Mouse (Mus musculus): ENCODE results near the gene Xpo5. TPM values are rescaled to one million over a fixed set of nuclear protein-coding genes. Genes with fewer than 3 reads are reported as not detected.
A peak's percentile ranks its signal among the peaks of the same experiment; 100 is the strongest.

Xpo5 gene
- total RNA-seq, 2 experiments from 2014 or later: 40.0 to 41.9 TPM

DNA sequence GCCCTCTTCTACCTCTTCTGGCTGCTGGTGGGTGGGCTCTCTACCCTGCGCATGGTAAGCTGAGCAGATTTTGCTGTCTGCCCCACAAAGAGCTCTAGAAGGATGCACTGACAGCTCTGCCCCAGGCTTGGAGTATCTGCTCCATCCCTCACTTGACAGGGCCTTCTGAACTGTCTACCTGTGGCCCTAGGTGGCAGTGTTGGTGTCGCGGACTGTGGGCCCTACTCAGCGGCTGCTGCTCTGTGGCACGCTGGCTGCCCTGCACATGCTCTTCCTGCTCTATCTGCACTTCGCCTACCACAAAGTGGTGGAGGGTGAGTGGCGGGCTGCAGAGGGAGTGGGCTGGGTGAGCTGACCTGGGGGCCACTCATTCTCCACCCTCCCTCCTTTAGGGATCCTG is 48.6 kb downstream of the Xpo5 start:
- intact Hi-C loops (cut with DNase I): no loop called here
- no peak for DNase-seq (ENCODE audit: extremely low spot score in 1 of 2, low spot score in 2 of 2)

- intact Hi-C loops (cut with DNase I): no loop called here
- no peak for DNase-seq (ENCODE audit: extremely low spot score in 1 of 2, low spot score in 2 of 2)
Observed at GRCm38 (mm10) chr17:46252571-46253451, 50.2 kb downstream of the Xpo5 start.

GRCm38 (mm10) chr17:46253452-46254084 is 51.0 kb downstream of the Xpo5 start, which contains the start of gene Lrrc73:
Gene Lrrc73, plus strand, starts transcription at chr17:46253531.
- DNase-seq (ENCODE audit: extremely low spot score in 1 of 2, low spot score in 2 of 2): peak; percentile 92 to 95
- intact Hi-C loops (cut with DNase I): no loop called here

- DNase-seq (ENCODE audit: extremely low spot score in 1 of 2, low spot score in 2 of 2): peak in 1 of 2 experiments; percentile 76
- intact Hi-C loops (cut with DNase I): no loop called here
Observed at GRCm38 (mm10) chr17:46254106-46254505, 51.5 kb downstream of the Xpo5 start.

DNA sequence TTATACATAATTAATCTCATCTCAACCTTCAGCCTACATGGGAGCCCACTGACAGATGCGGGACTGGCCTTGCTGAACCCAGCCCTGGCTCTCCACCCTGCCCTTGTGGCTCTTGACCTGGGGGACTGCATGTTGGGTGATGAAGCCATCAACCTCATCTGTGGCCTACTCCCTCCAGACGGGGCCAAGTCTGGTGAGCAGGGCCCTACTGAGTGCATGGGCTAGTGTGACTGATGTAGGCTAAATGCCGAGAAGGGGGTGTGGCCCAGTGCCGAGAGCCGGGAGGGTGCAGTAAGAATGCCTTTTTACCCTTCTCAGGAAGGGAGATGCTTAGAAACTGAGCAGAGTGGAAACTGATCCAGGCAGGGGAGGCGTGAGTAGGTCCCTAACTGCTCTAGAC is 52.6 kb downstream of the Xpo5 start:
- intact Hi-C loops (cut with DNase I): no loop called here
- no peak for DNase-seq (ENCODE audit: extremely low spot score in 1 of 2, low spot score in 2 of 2)

- DNase-seq (ENCODE audit: extremely low spot score in 1 of 2, low spot score in 2 of 2): no peak
- intact Hi-C loops (cut with DNase I): no loop called here
Observed at GRCm38 (mm10) chr17:46258279-46259053, 55.9 kb downstream of the Xpo5 start.

DNA sequence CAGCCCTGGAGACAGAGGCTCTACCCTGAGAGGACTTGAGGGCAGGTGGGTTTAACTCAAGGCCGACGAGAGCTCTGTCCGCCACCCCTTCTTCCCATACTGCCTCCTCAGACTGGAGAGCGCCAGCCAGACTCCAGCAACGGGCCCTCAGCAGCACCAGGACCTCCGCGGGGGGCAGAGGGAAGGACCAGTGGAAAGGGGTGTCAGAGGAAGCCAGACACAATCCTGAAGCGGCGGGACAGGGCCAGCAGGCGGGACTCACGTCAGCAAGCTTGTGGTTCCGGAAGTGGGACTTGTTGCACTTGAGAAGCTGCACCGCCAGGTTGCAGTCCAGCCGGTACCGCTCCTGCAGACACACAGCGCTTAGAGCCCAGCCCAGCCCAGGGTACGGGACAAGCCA is 57.1 kb downstream of the Xpo5 start:
- no peak for DNase-seq (ENCODE audit: extremely low spot score in 1 of 2, low spot score in 2 of 2)
- intact Hi-C loops (cut with DNase I): loop anchor here (5.0 kb wide), 1 partner anchor 38 kb away; the partner anchor contains the start of gene Dlk2

- no peak for DNase-seq (ENCODE audit: extremely low spot score in 1 of 2, low spot score in 2 of 2)
- intact Hi-C loops (cut with DNase I): loop anchor here (5.0 kb wide), 1 partner anchor 35 kb away; the partner anchor contains the start of gene Dlk2
Observed at GRCm38 (mm10) chr17:46262201-46262694, 59.7 kb downstream of the Xpo5 start.

DNA sequence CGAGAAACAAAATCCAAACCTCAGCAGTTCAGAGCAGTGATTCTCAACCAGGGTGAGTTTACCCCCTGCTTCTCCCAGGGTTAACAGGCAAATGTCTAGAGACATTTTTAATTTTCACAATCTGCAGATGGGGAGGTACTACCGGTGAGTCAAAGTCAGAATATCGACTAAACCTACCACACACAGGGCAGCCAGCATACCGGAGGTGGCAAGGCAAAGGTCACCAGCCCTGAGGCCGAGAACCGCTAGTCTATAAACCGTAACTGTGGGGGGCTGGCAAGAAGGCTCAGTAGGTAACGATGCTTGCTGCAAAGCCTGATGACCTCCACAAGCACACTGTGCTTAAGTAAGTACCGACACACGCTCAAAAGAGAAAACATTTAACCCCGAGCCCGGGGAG is 62.9 kb downstream of the Xpo5 start:
- no peak for DNase-seq (ENCODE audit: extremely low spot score in 1 of 2, low spot score in 2 of 2)
- intact Hi-C loops (cut with DNase I): loop anchor here (5.0 kb wide), 1 partner anchor 117 kb away; the partner anchor contains the start of gene Zfp318

DNA sequence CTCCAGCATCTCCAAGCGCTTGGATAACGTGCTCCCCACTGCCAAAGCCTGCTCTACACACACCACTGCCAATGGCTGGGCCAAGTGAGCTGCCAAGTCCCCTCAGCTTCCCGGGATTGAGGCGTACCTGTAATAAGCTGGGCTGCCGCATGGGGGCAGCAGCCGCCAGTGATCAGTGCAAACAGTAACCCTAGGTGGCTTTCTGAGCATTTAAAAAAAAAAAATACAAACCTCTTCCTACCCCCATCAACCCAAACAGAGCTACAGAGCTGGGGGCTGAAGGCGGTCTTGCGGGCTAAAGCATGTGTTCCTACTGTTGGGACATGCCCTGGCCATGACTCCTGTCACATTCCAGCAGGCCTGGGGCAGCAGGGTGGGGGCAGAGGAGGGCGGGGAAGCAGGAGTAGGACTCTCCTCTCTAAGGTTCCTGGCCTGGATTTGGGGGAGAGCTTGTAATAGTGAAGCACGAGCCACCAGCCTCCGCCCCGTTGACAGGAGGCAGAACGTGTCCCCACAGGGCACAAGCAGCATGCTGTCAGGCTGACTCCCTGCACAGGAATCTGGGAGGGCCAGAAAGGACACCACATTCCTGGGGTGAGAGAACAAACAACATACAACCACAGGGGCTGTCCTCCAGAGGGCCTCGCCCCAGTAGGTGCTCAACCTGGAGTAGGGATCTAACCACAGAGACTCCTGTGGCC is 63.5 kb downstream of the Xpo5 start:
- intact Hi-C loops (cut with DNase I): loop anchor here (5.0 kb wide), 1 partner anchor 116 kb away; the partner anchor contains the start of gene Zfp318
- peak; percentile 83 to 84 for DNase-seq (ENCODE audit: extremely low spot score in 1 of 2, low spot score in 2 of 2)

DNA sequence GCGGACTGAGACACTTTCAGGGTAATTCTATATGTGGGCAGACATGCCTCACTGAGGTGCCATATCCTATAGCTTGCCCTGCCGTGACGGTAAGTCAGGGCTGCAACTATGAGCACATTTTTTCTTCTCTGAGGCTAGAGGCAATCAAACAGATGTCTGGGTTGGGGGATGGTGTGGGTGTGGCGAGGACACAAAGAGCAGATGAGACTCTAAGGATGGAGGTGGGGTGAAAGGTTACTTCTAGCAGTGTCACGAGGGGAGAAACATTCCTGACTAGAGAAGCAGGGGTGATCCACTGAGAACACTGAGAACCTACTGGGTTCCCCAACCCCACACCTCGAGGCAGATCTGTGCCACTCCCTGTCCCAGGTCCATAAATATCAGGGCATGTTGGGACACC is 64.4 kb downstream of the Xpo5 start:
- DNase-seq (ENCODE audit: extremely low spot score in 1 of 2, low spot score in 2 of 2): no peak
- intact Hi-C loops (cut with DNase I): loop anchor here (5.0 kb wide), 1 partner anchor 115 kb away; the partner anchor contains the start of gene Zfp318

GRCm38 (mm10) chr17:46267511-46267910 is 64.9 kb downstream of the Xpo5 start:
- intact Hi-C loops (cut with DNase I): loop anchor here (5.0 kb wide), 1 partner anchor 115 kb away; the partner anchor contains the start of gene Zfp318
- no peak for DNase-seq (ENCODE audit: extremely low spot score in 1 of 2, low spot score in 2 of 2)

- intact Hi-C loops (cut with DNase I): loop anchor here (5.0 kb wide), 1 partner anchor 114 kb away; the partner anchor contains the start of gene Zfp318
- DNase-seq (ENCODE audit: extremely low spot score in 1 of 2, low spot score in 2 of 2): no peak
Observed at GRCm38 (mm10) chr17:46268026-46268720, 65.6 kb downstream of the Xpo5 start.

GRCm38 (mm10) chr17:46269771-46270534 is 67.4 kb downstream of the Xpo5 start:
- DNase-seq (ENCODE audit: extremely low spot score in 1 of 2, low spot score in 2 of 2): peak in 1 of 2 experiments; percentile 51
- intact Hi-C loops (cut with DNase I): loop anchor here (5.0 kb wide), 1 partner anchor 112 kb away; the partner anchor contains the start of gene Zfp318

GRCm38 (mm10) chr17:46272058-46272457 is 69.5 kb downstream of the Xpo5 start:
- no peak for DNase-seq (ENCODE audit: extremely low spot score in 1 of 2, low spot score in 2 of 2)
- intact Hi-C loops (cut with DNase I): no loop called here

DNA sequence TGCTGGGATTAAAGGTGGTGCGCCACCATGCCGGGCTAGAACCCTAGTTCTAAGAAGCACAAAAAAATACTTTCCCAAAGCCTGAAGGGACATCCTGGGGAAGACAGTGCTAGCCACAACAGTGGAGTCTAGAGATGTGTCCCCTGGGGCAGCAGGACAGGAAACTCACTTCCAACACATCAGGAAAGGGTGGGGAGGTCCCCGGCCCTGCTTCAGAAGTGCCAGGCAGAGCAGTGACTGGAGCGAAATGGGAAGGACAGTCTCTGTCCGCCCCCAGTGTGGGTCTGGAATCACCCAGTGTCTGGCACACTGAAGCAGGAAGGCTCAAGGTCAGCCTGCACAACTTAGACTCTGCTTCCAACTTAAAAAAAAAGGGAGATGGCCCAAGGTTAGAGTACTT is 70.1 kb downstream of the Xpo5 start:
- peak in 1 of 2 experiments; percentile 68 for DNase-seq (ENCODE audit: extremely low spot score in 1 of 2, low spot score in 2 of 2)
- intact Hi-C loops (cut with DNase I): no loop called here

- intact Hi-C loops (cut with DNase I): no loop called here
Observed at GRCm38 (mm10) chr17:46273803-46274236, 71.2 kb downstream of the Xpo5 start.

More at GRCm38 (mm10) chr17:46273803-46274236, 71.2 kb downstream of the Xpo5 start:
- DNase-seq (ENCODE audit: extremely low spot score in 1 of 2, low spot score in 2 of 2): no peak
